Mouse (Mus musculus) gastrocnemius, adult 2 months (tissue): ENCODE measurements around the gene Cyb561. TPM values are rescaled to one million over a fixed set of nuclear protein-coding genes. Genes with fewer than 3 reads are reported as not detected.

Experiments
- DNase-seq: peaks from one replicate; pipeline ENCODE4 v3.0.0; 2022
- H3K27ac ChIP-seq: fragments of 200-600 bp; 2 replicates; pipeline ENCODE4 v1.8.1; 2022; ENCODE audit warnings: mild to moderate bottlenecking
- H3K4me3 ChIP-seq: fragments of 200-600 bp; 2 replicates; pipeline ENCODE4 v1.8.1; 2022; ENCODE audit warnings: mild to moderate bottlenecking, moderate library complexity
- CTCF ChIP-seq: fragments of 200-600 bp; IDR thresholded peaks from 2 replicates; pipeline ENCODE4 v1.8.1; 2022; ENCODE audit warnings: antibody characterized with exemption, mild to moderate bottlenecking, moderate library complexity
- intact Hi-C: fragments of 180-260 bp; cut with DNase I; formaldehyde crosslinking; loops from one replicate; pipeline ENCODE4 v1.15.1; 2025
- total RNA-seq, 2 experiments: library from RNA; stranded (reverse); gene quantifications; 2 replicates each; pipeline ENCODE4 v1.2.3; 2021

Cyb561 gene
- total RNA-seq, 2 experiments from 2014 or later, result 3.9 to 4.7 TPM

DNA sequence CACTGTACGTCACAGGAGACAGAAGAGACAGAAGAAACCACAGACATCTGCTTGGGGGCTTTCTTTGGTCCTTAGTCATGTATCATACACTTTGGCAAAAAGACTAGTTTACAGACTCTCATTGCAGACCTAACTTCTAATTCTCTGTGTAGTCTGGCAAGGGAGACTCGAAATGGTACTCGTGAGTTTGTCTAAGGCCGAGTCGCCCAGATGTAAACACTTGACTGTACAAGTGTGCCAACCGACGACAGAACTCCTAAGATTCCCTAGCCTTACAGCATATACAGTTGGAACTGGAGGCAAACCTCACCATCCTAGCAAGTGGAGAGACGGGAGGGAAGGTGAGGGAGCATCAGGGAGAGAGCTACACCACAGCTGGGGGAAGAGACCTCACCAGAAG, 19.4 kb downstream of the Cyb561 start:
- peak; percentile 11 for DNase-seq
- Histone ChIP-seq H3K4me3 (no peak overlapping the region), H3K27ac (peak overlapping the region; percentile 79)
- no peak for TF ChIP-seq CTCF
- intact Hi-C loops, result no loop called here

DNA sequence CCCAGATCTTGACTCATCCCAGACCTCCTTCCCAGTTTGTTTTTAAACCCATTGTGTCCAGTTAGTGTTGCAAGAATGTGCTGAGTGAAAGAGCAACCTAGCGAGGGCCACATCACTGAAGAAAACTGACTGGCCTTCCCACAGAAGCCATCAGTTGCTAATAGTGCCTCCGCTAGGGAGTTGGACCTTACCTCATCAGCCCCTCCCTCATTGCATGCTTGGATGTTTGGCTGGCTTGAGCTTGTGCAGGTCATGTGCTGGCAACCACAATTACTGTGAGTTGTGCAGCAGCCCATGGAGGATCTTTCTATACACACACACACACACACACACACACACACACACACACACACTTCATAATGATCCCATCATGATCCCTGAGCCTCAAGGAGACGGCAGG, 21.8 kb downstream of the Cyb561 start:
- Histone ChIP-seq H3K4me3 (no peak overlapping the region), H3K27ac (no peak overlapping the region)
- no peak for DNase-seq
- intact Hi-C loops, result no loop called here
- TF ChIP-seq CTCF, result no peak

DNA sequence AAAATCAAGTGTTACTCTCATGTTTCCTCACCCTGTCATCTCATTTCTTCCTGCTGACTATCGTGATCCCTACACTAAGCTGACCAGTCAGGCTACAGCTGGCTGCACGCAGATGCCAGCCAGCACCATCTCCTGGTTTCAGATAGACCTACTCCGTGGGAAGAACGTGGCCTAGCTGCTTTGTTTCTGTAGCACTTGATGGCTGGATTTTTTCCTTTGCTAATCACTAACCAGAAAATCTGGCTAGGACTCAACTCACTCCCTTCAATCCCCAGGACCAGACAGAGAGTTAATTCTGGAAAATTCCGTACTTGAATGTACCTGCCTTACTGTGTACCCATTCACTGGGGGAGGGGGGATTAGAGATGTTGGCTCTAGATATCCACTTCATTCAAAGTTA, 25.0 kb downstream of the Cyb561 start:
- TF ChIP-seq CTCF, result no peak
- no peak for DNase-seq
- H3K27ac ChIP-seq, result no peak overlapping the region
- H3K4me3 ChIP-seq, result no peak overlapping the region
- intact Hi-C loops, result loop anchor here (2.0 kb wide), 1 partner anchor 41 kb away; no protein-coding TSS in a partner anchor

DNA sequence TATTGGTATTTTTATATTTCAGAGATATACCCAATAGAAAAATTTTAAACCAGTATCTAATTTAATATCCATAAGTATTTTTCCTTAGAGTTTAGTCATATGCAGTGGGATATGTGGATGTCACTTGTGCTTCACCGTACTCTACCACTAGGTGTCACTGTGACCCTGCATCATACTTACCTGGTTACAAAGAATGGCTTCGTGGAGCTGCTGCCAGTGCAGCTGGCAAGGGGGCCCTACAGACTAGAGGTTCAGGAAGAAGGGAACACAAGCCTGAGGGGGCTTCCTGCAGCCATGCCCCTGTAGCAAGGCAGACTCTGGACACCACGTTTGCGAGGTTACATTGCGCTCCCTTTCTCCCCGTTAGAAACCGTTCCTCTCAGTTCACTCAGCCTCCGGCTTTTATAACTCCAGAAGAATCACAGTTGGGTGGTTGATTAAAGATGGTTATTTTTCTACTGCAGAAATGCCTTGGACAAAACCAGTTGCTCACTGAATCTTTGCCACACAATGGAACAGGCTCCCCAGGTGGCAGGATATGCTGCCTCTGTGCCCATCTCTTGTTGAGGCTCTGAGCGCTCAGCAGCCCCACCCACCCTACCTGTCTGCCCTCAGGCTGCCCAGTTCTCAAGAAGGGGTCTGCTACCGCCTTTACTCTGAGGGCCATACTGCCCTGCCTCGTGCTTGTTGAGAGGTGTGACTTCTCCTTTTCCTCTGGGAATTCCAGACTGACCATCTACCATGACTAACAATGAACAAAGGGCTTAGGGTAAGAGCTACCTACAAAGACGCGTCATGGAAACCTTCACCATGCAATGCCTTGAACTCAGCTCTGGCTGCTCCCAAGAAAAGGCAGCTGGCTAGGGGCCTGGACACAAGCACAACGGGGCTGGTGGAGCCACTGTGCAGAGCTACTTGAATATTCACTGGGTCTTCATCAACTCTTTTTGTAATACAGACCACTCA, 25.8 kb downstream of the Cyb561 start:
- TF ChIP-seq CTCF, result peak; percentile 95
- Histone ChIP-seq H3K4me3 (no peak overlapping the region), H3K27ac (no peak overlapping the region; the same call in 1 of the 2 replicates)
- intact Hi-C loops, result loop anchor here (2.0 kb wide), 2 partner anchors 41 to 99 kb away; no protein-coding TSS in a partner anchor
- DNase-seq, result peak; percentile 74

DNA sequence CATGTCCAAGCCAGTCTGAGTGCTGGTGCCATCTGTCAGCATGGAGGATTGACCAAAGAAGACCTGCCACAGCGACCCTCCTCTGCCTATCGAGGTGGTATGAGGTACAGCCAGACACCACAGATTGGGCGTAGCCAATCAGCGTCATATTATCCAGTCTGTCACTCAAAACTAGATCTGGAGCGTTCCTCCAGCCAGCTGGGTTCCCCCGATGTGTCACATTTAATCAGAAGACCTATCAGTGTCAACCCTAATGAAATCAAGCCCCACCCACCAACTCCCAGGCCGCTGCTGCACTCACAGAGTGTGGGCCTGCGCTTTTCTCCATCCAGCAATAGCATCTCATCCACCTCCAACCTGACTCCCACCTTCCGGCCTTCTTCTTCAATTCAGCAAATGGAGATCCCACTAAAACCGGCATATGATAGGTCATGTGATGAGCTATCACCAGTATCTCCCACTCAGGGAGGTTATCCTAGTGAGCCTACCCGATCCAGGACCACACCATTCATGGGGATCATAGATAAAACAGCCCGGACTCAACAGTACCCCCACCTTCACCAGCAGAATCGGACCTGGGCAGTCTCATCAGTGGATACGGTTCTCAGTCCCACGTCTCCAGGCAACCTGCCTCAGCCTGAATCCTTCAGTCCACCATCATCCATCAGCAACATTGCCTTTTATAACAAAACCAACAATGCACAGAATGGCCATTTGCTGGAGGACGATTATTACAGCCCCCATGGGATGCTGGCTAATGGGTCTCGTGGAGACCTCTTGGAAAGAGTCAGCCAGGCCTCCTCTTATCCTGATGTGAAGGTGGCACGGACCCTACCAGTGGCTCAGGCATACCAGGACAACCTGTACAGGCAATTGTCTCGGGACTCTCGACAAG, 30.1 kb downstream of the Cyb561 start:
- no peak for DNase-seq
- H3K27ac ChIP-seq, result no peak overlapping the region
- TF ChIP-seq CTCF, result no peak
- no peak overlapping the region for H3K4me3 ChIP-seq
- intact Hi-C loops, result no loop called here

DNA sequence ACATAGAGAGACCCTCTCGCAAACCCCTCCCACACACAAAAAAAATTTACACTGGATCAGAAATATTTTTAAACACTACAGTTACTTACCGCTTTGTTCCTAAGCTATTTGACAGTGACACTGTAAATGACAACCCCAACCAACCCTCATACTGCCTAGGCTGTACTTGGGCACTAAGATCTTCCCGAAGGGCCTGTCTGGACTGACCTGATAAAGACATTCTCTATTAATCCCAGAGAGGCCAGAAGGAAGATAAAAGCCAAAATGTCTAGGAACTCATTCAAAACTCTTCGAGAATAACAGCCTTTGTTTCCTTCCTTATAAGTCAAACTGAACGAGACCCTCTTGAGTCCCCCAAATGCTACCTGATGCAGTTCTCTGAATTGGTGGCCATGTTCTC, 31.9 kb downstream of the Cyb561 start:
- TF ChIP-seq CTCF, result no peak
- intact Hi-C loops, result no loop called here
- no peak overlapping the region for H3K27ac ChIP-seq
- no peak for DNase-seq
- H3K4me3 ChIP-seq, result no peak overlapping the region

DNA sequence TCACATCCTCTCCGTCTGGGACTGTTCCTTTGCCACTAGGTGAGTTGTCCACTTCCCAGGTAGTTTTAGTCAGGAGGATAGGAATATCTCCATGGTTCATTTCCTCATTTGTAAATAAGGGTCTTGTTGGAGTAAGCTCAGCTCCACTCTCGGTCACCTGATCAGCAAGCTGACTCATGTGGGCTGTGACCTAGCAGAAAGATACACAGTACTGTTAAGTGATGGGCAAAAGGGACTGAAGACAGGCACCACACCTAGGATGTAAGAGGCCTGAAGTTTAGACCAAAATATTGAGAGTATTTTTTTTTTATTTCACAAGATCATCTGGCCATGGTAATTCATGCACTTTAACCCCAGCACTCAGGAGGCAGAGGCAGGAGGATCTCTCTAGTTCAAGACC, 32.3 kb downstream of the Cyb561 start:
- TF ChIP-seq CTCF, result no peak
- intact Hi-C loops, result no loop called here
- Histone ChIP-seq H3K27ac (no peak overlapping the region), H3K4me3 (no peak overlapping the region)
- no peak for DNase-seq

DNA sequence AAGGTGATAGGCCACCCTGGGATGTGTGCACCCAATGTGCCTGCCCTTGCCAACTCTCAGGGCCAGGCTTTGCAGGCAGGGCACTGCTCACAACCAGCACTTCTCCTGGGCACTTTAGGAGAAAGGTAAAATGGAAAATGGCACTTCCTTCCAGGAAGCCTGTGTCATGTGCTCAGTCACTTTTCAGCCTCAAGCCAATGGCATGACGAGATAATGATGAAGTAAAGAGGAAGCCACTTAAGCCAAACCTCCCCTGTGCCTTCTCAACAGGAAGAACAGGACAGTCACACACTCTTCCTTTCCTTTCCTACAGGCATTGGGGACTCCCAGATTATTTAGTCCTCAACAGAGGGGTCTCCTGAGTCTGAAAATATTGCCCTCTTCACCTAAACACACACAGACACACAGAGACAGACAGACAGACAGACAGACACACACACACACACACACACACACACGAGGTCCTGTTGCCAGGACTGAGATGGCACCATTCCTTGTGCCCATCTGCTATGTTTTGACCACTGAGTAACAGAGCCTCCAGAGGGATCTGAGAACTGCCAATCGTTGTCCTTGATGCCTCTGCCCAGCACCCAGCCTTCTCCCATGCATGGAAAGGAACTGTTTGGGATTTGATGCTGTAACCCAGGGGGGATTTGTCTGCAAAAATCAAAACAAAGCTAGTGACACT, 32.9 kb downstream of the Cyb561 start:
- no peak for DNase-seq
- H3K27ac ChIP-seq, result no peak overlapping the region
- intact Hi-C loops, result no loop called here
- H3K4me3 ChIP-seq, result no peak overlapping the region
- TF ChIP-seq CTCF, result no peak

DNA sequence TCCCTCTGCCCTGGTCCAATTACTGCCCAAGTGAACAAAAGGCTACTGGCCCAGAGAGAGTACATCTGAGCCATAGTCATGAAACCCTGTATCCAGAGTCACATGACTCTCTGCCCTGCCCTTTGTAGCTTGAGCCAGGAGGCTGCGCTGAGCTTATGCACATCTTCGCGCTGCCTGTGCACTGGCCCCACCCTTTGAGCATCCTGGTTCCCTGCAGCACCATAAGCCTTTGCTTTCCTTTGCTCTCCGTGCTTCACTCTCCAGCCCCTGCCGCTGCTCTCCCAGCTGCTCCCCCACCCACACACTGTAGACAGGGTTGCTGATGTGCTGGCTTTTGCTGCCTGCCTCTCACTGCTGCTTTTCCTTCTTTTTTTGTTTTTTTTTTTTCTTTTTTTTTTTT, 39.6 kb downstream of the Cyb561 start:
- no peak overlapping the region for H3K4me3 ChIP-seq
- TF ChIP-seq CTCF, result no peak
- intact Hi-C loops, result loop anchor here (5.0 to 10.0 kb wide), 3 partner anchors 231 to 419 kb away; no protein-coding TSS in a partner anchor
- no peak for DNase-seq
- H3K27ac ChIP-seq, result no peak overlapping the region

DNA sequence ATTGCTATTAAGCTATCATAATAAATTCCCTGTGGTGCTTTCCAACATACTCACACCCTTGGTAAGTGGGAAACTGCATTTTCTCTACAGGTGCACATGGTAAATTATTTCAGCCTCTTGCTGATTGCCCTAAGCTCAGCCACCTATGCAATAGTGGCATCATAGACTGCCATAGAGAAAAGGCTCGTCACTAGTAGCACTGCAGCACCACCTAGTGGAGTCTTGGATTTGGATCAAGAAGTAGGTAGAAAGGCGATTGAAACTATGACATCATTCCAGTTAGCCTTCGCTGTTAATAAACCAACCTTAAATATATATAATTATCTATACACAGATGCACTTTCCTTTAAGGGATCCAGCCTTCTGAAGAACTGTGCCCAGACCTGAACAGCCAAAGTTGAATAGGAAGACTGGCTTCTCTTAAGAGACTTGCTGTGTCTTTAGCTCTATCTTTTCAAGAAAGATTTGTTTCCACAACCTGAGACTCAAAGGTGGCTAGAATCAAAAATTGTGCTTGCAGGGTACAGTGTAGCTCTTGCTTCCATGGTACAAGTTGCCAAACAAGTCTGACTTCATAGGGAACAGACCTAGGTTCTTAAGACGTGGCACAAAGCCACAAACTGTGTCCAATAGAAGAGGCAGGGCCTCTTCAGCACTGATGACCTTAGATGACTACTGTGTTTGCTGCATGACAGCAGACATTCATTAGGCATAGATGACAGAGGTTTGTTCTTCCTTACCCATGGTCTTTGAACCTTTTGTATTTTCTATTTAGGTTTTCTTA, 41.4 kb downstream of the Cyb561 start:
- peak; percentile 63 for DNase-seq
- intact Hi-C loops, result loop anchor here (2.0 to 10.0 kb wide), 5 partner anchors 229 to 641 kb away; no protein-coding TSS in a partner anchor
- Histone ChIP-seq H3K27ac (no peak overlapping the region), H3K4me3 (no peak overlapping the region)
- TF ChIP-seq CTCF, result peak; percentile 89

DNA sequence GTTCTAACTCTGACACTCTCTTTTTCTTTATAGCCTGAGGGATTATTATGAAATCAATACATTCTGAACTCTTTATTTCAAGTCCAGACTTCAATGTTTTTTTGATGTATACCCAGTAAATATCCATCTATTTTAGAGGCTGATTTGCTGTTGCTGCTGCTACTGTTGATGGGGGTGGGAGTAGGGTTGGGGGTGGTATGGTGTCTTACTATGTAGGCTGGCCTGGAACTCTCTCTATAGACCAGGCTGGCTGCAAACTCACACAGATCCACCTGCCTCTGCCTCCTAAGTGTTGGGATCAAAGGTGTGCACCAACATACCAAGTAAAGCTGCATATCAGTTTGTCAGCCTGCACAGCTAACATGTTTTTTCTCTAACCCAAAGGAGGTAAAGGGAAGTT, 42.0 kb downstream of the Cyb561 start:
- no peak for TF ChIP-seq CTCF
- Histone ChIP-seq H3K27ac (no peak overlapping the region), H3K4me3 (no peak overlapping the region)
- intact Hi-C loops, result loop anchor here (2.0 to 10.0 kb wide), 5 partner anchors 229 to 640 kb away; no protein-coding TSS in a partner anchor
- DNase-seq, result no peak
